Mouse (Mus musculus) ES-Bruce4 (cell line): ENCODE measurements at regions not wholly inside any gene's neighbourhood (a gene's known extent, or its start where the extent isn't known, plus 50 kb on each side); places are given as distances from the start of the nearest gene placed in this dataset.

Experiments used
- H3K27ac ChIP-seq: 2 replicates; pipeline ENCODE4 v1.5.1; 2012; ENCODE audit warnings: low read length, inconsistent platforms; ENCODE audit not compliant: insufficient read depth
- H3K27me3 ChIP-seq: 2 replicates; pipeline ENCODE4 v1.6.1; 2012; ENCODE audit warnings: mild to moderate bottlenecking, low read length, inconsistent platforms; ENCODE audit not compliant: control insufficient read depth, poor library complexity, insufficient read depth, severe bottlenecking
- H3K36me3 ChIP-seq: 2 replicates; pipeline ENCODE4 v1.6.1; 2012; ENCODE audit warnings: inconsistent platforms, mild to moderate bottlenecking, low read length, moderate library complexity; ENCODE audit not compliant: control insufficient read depth, poor library complexity, insufficient read depth, severe bottlenecking
- H3K4me1 ChIP-seq: one replicate; pipeline ENCODE4 v1.8.1; 2011; ENCODE audit warnings: low read length; ENCODE audit not compliant: control insufficient read depth, insufficient read depth
- H3K4me3 ChIP-seq: 2 replicates; pipeline ENCODE4 v1.5.1; 2011; ENCODE audit warnings: low read depth, mild to moderate bottlenecking, low read length
- H3K9ac ChIP-seq: 2 replicates; pipeline ENCODE4 v1.6.1; 2012; ENCODE audit warnings: low read depth, mild to moderate bottlenecking, inconsistent platforms; ENCODE audit not compliant: poor library complexity, severe bottlenecking
- H3K9me3 ChIP-seq: replicated peaks from 2 replicates; pipeline ENCODE4 v1.6.1; 2012; ENCODE audit warnings: mild to moderate bottlenecking, low read length, inconsistent platforms; ENCODE audit not compliant: control insufficient read depth, poor library complexity, insufficient read depth, severe bottlenecking
- CTCF ChIP-seq: IDR thresholded peaks from one replicate; pipeline ENCODE4 v1.8.1; 2011; ENCODE audit warnings: low read depth, low read length
- EP300 ChIP-seq: IDR thresholded peaks from 2 replicates; pipeline ENCODE4 v1.6.1; 2011; ENCODE audit warnings: low read depth, low read length; ENCODE audit not compliant: insufficient read depth
- POLR2A ChIP-seq: IDR thresholded peaks from one replicate; pipeline ENCODE4 v1.8.1; 2011; ENCODE audit warnings: low read length; ENCODE audit not compliant: insufficient read depth

- H3K27me3 ChIP-seq: no peaks in the 10 kb centered on the region
- no peak overlapping the region for H3K9ac ChIP-seq
- no peak overlapping the region for H3K4me3 ChIP-seq
- H3K27ac ChIP-seq: no peak overlapping the region
- no peaks in the 10 kb centered on the region for H3K4me1 ChIP-seq
- no peaks in the 10 kb centered on the region for H3K9me3 ChIP-seq
- H3K36me3 ChIP-seq: no peaks in the 10 kb centered on the region
- TF ChIP-seq EP300: no peak
- no peak for TF ChIP-seq POLR2A
These were observed 285.0 kb upstream of the Bmper start for GRCm38 (mm10) chr9:22937686-22938391.

- Histone ChIP-seq H3K9ac (no peak overlapping the region), H3K27me3 (no peaks in the 10 kb centered on the region), H3K4me3 (no peak overlapping the region), H3K36me3 (no peaks in the 10 kb centered on the region), H3K4me1 (no peaks in the 10 kb centered on the region), H3K27ac (no peak overlapping the region), H3K9me3 (no peaks in the 10 kb centered on the region)
- no peak for TF ChIP-seq EP300
- TF ChIP-seq CTCF: no peak
- no peak for TF ChIP-seq POLR2A
These were observed 277.9 kb upstream of the Bmper start for GRCm38 (mm10) chr9:22944992-22945391.

GRCm38 (mm10) chr9:22945426-22945955 is 277.4 kb upstream of the Bmper start:
- Histone ChIP-seq H3K4me3 (no peak overlapping the region), H3K4me1 (no peaks in the 10 kb centered on the region), H3K9ac (no peak overlapping the region), H3K27ac (no peak overlapping the region), H3K36me3 (no peaks in the 10 kb centered on the region), H3K27me3 (no peaks in the 10 kb centered on the region), H3K9me3 (no peaks in the 10 kb centered on the region)
- TF ChIP-seq EP300: no peak
- TF ChIP-seq POLR2A: no peak
- TF ChIP-seq CTCF: no peak

GRCm38 (mm10) chr9:22952571-22953442 is 270.1 kb upstream of the Bmper start:
- H3K27ac ChIP-seq: no peak overlapping the region
- no peaks in the 10 kb centered on the region for H3K9me3 ChIP-seq
- H3K27me3 ChIP-seq: no peaks in the 10 kb centered on the region
- H3K4me3 ChIP-seq: no peak overlapping the region
- TF ChIP-seq CTCF (no peak), POLR2A (no peak), EP300 (no peak)
- no peak overlapping the region for H3K9ac ChIP-seq
- H3K4me1 ChIP-seq: no peaks in the 10 kb centered on the region
- no peaks in the 10 kb centered on the region for H3K36me3 ChIP-seq

- H3K9ac ChIP-seq: no peak overlapping the region
- no peaks in the 10 kb centered on the region; the same call in 1 of the 2 replicates for H3K9me3 ChIP-seq
- no peaks in the 10 kb centered on the region for H3K4me1 ChIP-seq
- no peaks in the 10 kb centered on the region for H3K36me3 ChIP-seq
- H3K27me3 ChIP-seq: no peaks in the 10 kb centered on the region
- no peak overlapping the region for H3K4me3 ChIP-seq
- TF ChIP-seq CTCF (no peak), POLR2A (no peak), EP300 (no peak)
- H3K27ac ChIP-seq: no peak overlapping the region
These were observed 260.5 kb upstream of the Bmper start for GRCm38 (mm10) chr9:22962269-22962815.
